Comparison of ENCODE assay signal across 8 mouse cellular contexts in genomic region chr17:31747563-31747962, GRCm38 (mm10).
DNase-seq lines count a peak whose midpoint lies in the region; ATAC-seq and TF ChIP-seq lines count a peak whose summit lies in the region.
"Had no signal": no experiment of that assay in that cellular context is flagged by ENCODE, and none has a peak within 500 bp of the region (broad histone marks: within the 10 kb centered on the region; RNA-seq: fewer than 3 reads in every experiment).

No protein-coding gene starts in this region.

- H3K4me3 ChIP-seq in lung, embryonic 15.5 days: no peak overlapping the region
- no peak overlapping the region for H3K4me3 ChIP-seq in intestine, postnatal 0 days (ENCODE audit: low read depth, low read length)
- H3K4me3 ChIP-seq in limb, embryonic 13.5 days: no peak overlapping the region
- H3K4me3 ChIP-seq in stomach, embryonic 16.5 days (replicated peaks; ENCODE audit: low read length): no peak overlapping the region

- no peak for ATAC-seq in lung, embryonic 15.5 days (ENCODE audit: borderline replicate concordance, extremely low read depth, low FRiP score, low TSS enrichment)
- peak; percentile 91 for ATAC-seq in intestine, postnatal 0 days
- ATAC-seq in limb, embryonic 13.5 days (ENCODE audit: low FRiP score, low read depth): no peak
- peak; percentile 34; the same call in 1 of the 2 replicates for ATAC-seq in stomach, embryonic 16.5 days (ENCODE audit: insufficient read depth, low FRiP score)

- no peaks in the 10 kb centered on the region for H3K9me3 ChIP-seq in lung, embryonic 15.5 days
- no peaks in the 10 kb centered on the region for H3K9me3 ChIP-seq in intestine, postnatal 0 days (ENCODE audit: control insufficient read depth)
- no peaks in the 10 kb centered on the region for H3K9me3 ChIP-seq in limb, embryonic 13.5 days
- H3K9me3 ChIP-seq in stomach, embryonic 16.5 days (replicated peaks; ENCODE audit: control insufficient read depth, low read length): no peaks in the 10 kb centered on the region

- intact Hi-C loops in left cerebral cortex, postnatal 10 days (cut with DNase I): no loop called here

- no peak overlapping the region for H3K4me2 ChIP-seq in lung, embryonic 15.5 days
- peak overlapping the region; percentile 9; the same call in 1 of the 2 replicates for H3K4me2 ChIP-seq in intestine, postnatal 0 days (replicated peaks; ENCODE audit: low read depth)
- no peak overlapping the region for H3K4me2 ChIP-seq in limb, embryonic 13.5 days (replicated peaks)
- no peak overlapping the region for H3K4me2 ChIP-seq in stomach, embryonic 16.5 days (ENCODE audit: low read depth, low read length)

- no peaks in the 10 kb centered on the region for H3K36me3 ChIP-seq in lung, embryonic 15.5 days
- H3K36me3 ChIP-seq in intestine, postnatal 0 days (ENCODE audit: control insufficient read depth, insufficient read depth): no peaks in the 10 kb centered on the region
- H3K36me3 ChIP-seq in limb, embryonic 13.5 days: no peaks in the 10 kb centered on the region
- no peaks in the 10 kb centered on the region for H3K36me3 ChIP-seq in stomach, embryonic 16.5 days (ENCODE audit: control insufficient read depth, insufficient read depth, low read length)

- H3K4me1 ChIP-seq in lung, embryonic 15.5 days: peaks cover 42% of the 10 kb centered on the region
- peaks cover 14% of the 10 kb centered on the region for H3K4me1 ChIP-seq in intestine, postnatal 0 days (replicated peaks; ENCODE audit: control insufficient read depth, insufficient read depth, low read length)
- peaks cover 15% of the 10 kb centered on the region for H3K4me1 ChIP-seq in limb, embryonic 13.5 days
- H3K4me1 ChIP-seq in stomach, embryonic 16.5 days (ENCODE audit: control insufficient read depth, insufficient read depth, low read length): peaks cover 21% of the 10 kb centered on the region

- H3K27ac ChIP-seq in lung, embryonic 15.5 days: peak overlapping the region; percentile 92
- H3K27ac ChIP-seq in intestine, postnatal 0 days (ENCODE audit: low read depth, low read length): peak overlapping the region; percentile 70
- H3K27ac ChIP-seq in limb, embryonic 13.5 days: peak overlapping the region; percentile 33; the same call in 1 of the 2 replicates
- H3K27ac ChIP-seq in stomach, embryonic 16.5 days (ENCODE audit: low read length): peak overlapping the region; percentile 81

- WGBS in lung, embryonic 15.5 days: 63% methylated on average over 2 of the region's 2 CpGs
- 38% methylated on average over 2 of the region's 2 CpGs for WGBS in intestine, postnatal 0 days
- WGBS in limb, embryonic 13.5 days: 88% methylated on average over 2 of the region's 2 CpGs
- 73% methylated on average over 2 of the region's 2 CpGs for WGBS in stomach, embryonic 16.5 days

- no peak for DNase-seq in lung, postnatal 25 days (ENCODE audit: low spot score)
- DNase-seq in left cerebral cortex, postnatal 10 days (ENCODE audit: extremely low spot score in 1 of 2, low spot score in 2 of 2): no peak
- no peak for DNase-seq in left cerebral cortex, adult 11 months (ENCODE audit: low spot score)
- DNase-seq: adrenal gland, postnatal 25 days had no signal

- no peaks in the 10 kb centered on the region for H3K27me3 ChIP-seq in lung, embryonic 15.5 days
- no peaks in the 10 kb centered on the region for H3K27me3 ChIP-seq in intestine, postnatal 0 days (replicated peaks; ENCODE audit: control insufficient read depth, insufficient read depth, low read length)
- H3K27me3 ChIP-seq in limb, embryonic 13.5 days: no peaks in the 10 kb centered on the region
- no peaks in the 10 kb centered on the region for H3K27me3 ChIP-seq in stomach, embryonic 16.5 days (ENCODE audit: control insufficient read depth, insufficient read depth, low read length)

- no peak overlapping the region for H3K9ac ChIP-seq in lung, embryonic 15.5 days
- no peak overlapping the region for H3K9ac ChIP-seq in intestine, postnatal 0 days (ENCODE audit: low read depth, low read length)
- no peak overlapping the region for H3K9ac ChIP-seq in limb, embryonic 13.5 days
- peak overlapping the region; percentile 61 for H3K9ac ChIP-seq in stomach, embryonic 16.5 days (ENCODE audit: low read length)

- TF ChIP-seq CTCF in intestine, postnatal 0 days (IDR thresholded peaks at IDR 0.05; ENCODE audit: low read depth): no peak

Comparison
In these comparisons a context has a peak if more than half of its experiments do, and no peak if none do; other contexts are left out.
1. ATAC-seq: peak in intestine, postnatal 0 days (single experiment) and stomach, embryonic 16.5 days (single experiment); none in lung, embryonic 15.5 days (single experiment) and limb, embryonic 13.5 days (single experiment).
2. H3K27ac ChIP-seq: peak in every context shown above with its lines; median percentile 92 in lung, embryonic 15.5 days; 81 in stomach, embryonic 16.5 days; 70 in intestine, postnatal 0 days; 33 in limb, embryonic 13.5 days.